Mouse (Mus musculus): Measurements from ENCODE around the gene Fbxl2.

DNA sequence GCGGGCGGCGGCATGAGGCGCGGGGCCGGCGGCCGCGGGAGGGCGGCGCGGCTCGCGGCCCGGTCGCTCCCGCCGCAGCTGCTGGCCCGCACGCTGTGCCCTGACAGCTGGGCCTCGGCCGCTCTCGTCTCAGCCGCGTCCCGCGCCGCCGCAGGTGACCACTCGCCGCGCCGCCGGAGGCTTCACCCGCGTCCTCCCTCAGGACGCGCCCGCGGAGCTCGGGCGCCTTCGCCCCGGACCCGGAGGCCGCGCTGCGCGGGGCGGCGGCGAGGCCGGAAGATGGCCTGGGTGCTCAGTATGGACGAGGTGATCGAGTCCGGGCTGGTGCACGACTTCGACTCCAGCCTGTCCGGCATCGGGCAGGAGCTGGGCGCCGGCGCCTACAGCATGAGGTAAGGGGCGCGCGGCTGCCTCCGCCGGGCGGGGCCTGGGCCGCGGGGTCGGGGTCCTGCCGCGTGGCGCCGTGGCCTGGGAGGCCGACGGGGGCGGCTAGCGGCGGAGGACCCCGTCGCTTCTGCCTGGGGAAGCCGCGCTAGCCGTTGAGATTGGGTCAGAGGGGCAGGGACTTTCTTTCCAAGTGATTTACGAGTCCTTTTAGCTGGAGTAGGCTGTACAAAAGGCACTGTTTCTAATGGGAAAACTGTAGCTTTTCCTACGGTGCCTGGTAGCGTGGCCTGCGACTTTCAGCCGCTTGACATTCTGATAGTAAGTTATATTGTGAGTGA, 114.5 kb downstream of the Fbxl2 start:
- TF ChIP-seq CTCF (IDR thresholded peaks at IDR 0.05; ENCODE audit: control insufficient read depth, insufficient read depth, insufficient read length) (no peak), MYOG (IDR thresholded peaks at IDR 0.05; ENCODE audit: control insufficient read depth, extremely low read depth, insufficient read length) (no peak), MAX (IDR thresholded peaks at IDR 0.05) (no peak)

Data from C2C12 (cell line).